Mouse (Mus musculus) heart, postnatal 0 days (tissue): ENCODE data around the gene Jak3. TPM values are rescaled to one million over a fixed set of nuclear protein-coding genes. Genes with fewer than 3 reads are reported as not detected.

Experiments
- ATAC-seq: fragments of 200-750 bp; cut with Nextera tagmentation; 2 replicates; pipeline ENCODE4 v1.8.0; 2017; ENCODE audit warnings: low read depth, moderate number of reproducible peaks, moderate library complexity; ENCODE audit not compliant: insufficient read depth
- DNase-seq: peaks from one replicate; pipeline ENCODE4 v3.0.0-alpha.2; 2016; ENCODE audit warnings: low spot score
- H3K27ac ChIP-seq: fragments of 300-500 bp; sonication (generic); 2 replicates; pipeline ENCODE4 v1.5.1; 2014; ENCODE audit warnings: low read depth, mild to moderate bottlenecking
- H3K27me3 ChIP-seq: fragments of 300-500 bp; sonication (generic); 2 replicates; pipeline ENCODE4 v1.6.1; 2014; ENCODE audit warnings: low read length, mixed read lengths; ENCODE audit not compliant: control insufficient read depth, insufficient read depth
- H3K36me3 ChIP-seq: fragments of 300-500 bp; sonication (generic); replicated peaks from 2 replicates; pipeline ENCODE4 v1.6.1; 2014; ENCODE audit warnings: low read length, mixed read lengths; ENCODE audit not compliant: control insufficient read depth, insufficient read depth
- H3K4me1 ChIP-seq: fragments of 300-500 bp; sonication (generic); 2 replicates; pipeline ENCODE4 v1.6.1; 2014; ENCODE audit warnings: antibody characterized with exemption; ENCODE audit not compliant: control insufficient read depth, insufficient read depth
- H3K4me2 ChIP-seq: fragments of 300-500 bp; sonication (generic); 2 replicates; pipeline ENCODE4 v1.6.1; 2014; ENCODE audit warnings: low read depth, mild to moderate bottlenecking, low read length, moderate library complexity
- H3K4me3 ChIP-seq: fragments of 300-500 bp; sonication (generic); 2 replicates; pipeline ENCODE4 v1.5.1; 2014; ENCODE audit warnings: low read depth, low read length
- H3K9ac ChIP-seq: fragments of 300-500 bp; sonication (generic); replicated peaks from 2 replicates; pipeline ENCODE4 v1.6.1; 2014; ENCODE audit warnings: low read depth, low read length, mixed read lengths
- H3K9me3 ChIP-seq: fragments of 300-500 bp; sonication (generic); replicated peaks from 2 replicates; pipeline ENCODE4 v1.6.1; 2016; ENCODE audit warnings: low read length; ENCODE audit not compliant: control insufficient read depth
- CTCF ChIP-seq: IDR thresholded peaks from 2 replicates; pipeline ENCODE4 v1.5.1; 2016; ENCODE audit warnings: antibody characterized with exemption, control low read depth, low read depth
- EP300 ChIP-seq: IDR thresholded peaks from 2 replicates; pipeline ENCODE4 v1.6.1; 2016; ENCODE audit warnings: antibody characterized with exemption, low read depth
- WGBS: fragments of 180-500 bp; shearing (Covaris S2); extraction: QIAGEN DNeasy Blood & Tissue Kit; methylation state at CpG from one replicate; pipeline ENCODE4 v1.1.7; 2014; 5-methylcytosine and 5-hydroxymethylcytosine counted together
- polyA plus RNA-seq: library from polyadenylated mRNA; unstranded; fragments of >200 nt; fragmentation: Nextera tagmentation; extraction: Ambion mirVana; gene quantifications from 2 replicates; pipeline ENCODE4 v1.2.1, GENCODE M21; 2015
- total RNA-seq: library from RNA; depleted of rRNA; stranded (reverse); fragments of >200 nt; gene quantifications from 2 replicates; pipeline ENCODE4 v1.2.3, GENCODE M21; 2014; ENCODE audit warnings: low replicate concordance

Jak3 gene
- total and polyA plus RNA-seq, 2 experiments from 2014 or later, result 5.7 to 16.9 TPM

DNA sequence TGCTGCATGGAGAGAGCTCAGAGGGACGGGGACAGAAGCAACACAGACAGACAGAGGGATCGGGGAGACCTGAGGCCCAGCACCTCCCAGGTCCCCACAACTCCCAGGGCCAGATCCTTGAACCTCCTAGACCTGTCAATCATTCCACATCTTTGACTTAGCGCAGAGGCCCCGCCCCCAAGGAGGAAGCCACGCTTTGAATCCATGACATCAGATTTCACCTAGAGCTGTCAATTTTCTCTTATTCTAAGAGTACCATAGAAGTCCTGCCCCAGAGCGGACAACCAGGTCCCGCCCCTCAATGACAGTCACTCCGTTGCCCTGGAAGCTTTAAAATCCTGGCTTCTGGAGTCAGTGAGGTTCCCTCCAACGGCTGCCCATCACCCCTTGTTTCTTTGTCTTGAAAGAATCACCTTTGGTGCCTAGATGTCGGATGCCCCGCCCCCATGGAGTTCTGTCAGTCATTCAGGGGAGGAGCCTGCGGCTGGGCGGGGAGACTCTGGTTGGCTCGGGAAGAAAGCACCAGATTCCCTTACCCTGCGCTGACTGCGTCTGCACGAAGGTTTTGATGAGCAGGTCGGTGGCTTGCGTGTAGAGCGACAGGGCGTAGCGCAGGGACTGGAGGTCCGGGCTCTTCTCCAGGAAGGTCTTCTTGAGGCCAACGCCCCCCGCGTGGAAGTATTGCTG is 42.0 kb upstream of the Jak3 start:
- WGBS, result 4% methylated on average over 26 of the region's 26 CpGs
- DNase-seq, result no peak

DNA sequence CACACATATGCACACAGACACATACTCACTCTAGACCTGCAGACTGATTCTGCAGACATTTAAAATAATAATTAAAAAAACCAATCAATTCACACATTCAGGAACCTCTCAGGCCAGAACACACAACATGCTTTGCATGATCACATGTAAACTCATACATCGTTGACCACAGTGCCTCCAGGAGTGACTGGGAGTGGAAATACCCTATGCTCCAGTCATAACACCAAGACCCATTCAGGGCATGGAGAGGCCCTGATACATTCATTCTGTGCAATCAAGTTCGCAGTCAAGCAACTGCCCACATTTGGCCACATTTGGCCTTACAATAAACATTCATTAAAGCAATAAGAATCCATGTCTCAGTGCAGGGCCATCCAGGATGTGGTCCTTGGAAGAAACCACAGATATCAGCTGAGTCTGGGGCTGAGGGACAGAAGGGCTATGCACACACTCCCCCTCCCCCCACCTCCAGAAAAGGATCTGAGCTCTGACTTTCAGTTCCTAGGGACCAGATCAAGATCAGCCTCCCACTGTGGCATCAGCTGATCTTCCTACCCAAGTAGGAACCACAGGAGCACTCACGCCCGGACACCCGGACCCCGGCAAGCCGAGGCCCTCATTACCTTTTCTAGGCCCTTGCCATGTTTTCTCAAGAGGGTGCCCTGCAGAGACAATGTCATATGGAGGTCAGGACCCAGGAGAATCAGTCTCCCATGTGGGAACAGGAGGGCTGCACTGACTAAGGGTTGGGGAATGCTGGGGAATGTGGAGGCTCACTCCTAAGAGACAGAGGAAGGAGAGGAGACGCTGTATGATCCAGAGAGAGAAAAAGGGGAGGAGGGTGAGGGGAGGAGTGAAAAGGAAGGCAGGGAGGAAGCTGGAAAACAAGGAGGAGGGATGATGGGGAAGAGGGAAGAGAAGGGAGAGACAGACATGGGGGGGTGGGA is 38.7 kb upstream of the Jak3 start:
- ATAC-seq (no peak), DNase-seq (no peak)
- no peak overlapping the region for H3K4me2 ChIP-seq
- 53% methylated on average over 8 of the region's 8 CpGs for WGBS
- H3K36me3 ChIP-seq, result no peaks in the 10 kb centered on the region
- peaks cover 27% of the 10 kb centered on the region for H3K27me3 ChIP-seq
- no peak overlapping the region for H3K4me3 ChIP-seq
- no peak overlapping the region for H3K9ac ChIP-seq
- H3K4me1 ChIP-seq, result peaks cover 6% of the 10 kb centered on the region; the same call in 1 of the 2 replicates
- no peak for TF ChIP-seq EP300
- no peak for TF ChIP-seq CTCF
- H3K9me3 ChIP-seq, result no peaks in the 10 kb centered on the region
- no peak overlapping the region for H3K27ac ChIP-seq

More for the DNA sequence above, 42.0 kb upstream of the Jak3 start:
- Histone ChIP-seq H3K36me3 (no peaks in the 10 kb centered on the region), H3K4me3 (no peak overlapping the region), H3K27me3 (peaks cover 43% of the 10 kb centered on the region), H3K4me2 (peak overlapping the region; percentile 19), H3K9ac (no peak overlapping the region), H3K4me1 (peaks cover 14% of the 10 kb centered on the region), H3K9me3 (no peaks in the 10 kb centered on the region), H3K27ac (no peak overlapping the region)
- no peak for ATAC-seq
- TF ChIP-seq CTCF, result no peak
- no peak for TF ChIP-seq EP300

DNA sequence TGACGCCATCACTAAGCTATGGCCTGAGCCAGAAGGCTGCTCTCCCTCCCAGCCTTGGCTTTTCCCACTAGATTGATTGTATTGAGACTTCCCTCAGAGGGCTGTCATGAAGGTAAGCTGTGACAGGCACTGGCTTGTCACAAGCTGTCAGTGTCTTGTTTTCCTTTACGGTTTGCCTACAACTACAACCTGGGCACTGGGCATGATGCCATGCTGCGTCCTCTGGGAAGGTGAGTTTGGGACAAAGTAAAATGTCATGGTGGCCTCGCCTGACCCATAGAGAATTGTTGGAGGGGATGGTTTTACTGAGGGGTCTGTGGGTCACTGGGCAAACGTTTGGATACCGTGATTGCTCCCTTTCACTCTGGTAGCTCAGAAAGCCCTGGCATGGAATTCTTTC is 37.8 kb upstream of the Jak3 start:
- whole genome bisulfite sequencing, result 72% methylated on average over 6 of the region's 6 CpGs
- Histone ChIP-seq H3K27ac (no peak overlapping the region), H3K36me3 (no peaks in the 10 kb centered on the region), H3K4me3 (no peak overlapping the region), H3K27me3 (peaks cover 18% of the 10 kb centered on the region), H3K9me3 (no peaks in the 10 kb centered on the region), H3K9ac (no peak overlapping the region), H3K4me1 (peaks cover 6% of the 10 kb centered on the region; the same call in 1 of the 2 replicates), H3K4me2 (no peak overlapping the region)
- DNase-seq (no peak), ATAC-seq (no peak)
- TF ChIP-seq CTCF (no peak), EP300 (no peak)

DNA sequence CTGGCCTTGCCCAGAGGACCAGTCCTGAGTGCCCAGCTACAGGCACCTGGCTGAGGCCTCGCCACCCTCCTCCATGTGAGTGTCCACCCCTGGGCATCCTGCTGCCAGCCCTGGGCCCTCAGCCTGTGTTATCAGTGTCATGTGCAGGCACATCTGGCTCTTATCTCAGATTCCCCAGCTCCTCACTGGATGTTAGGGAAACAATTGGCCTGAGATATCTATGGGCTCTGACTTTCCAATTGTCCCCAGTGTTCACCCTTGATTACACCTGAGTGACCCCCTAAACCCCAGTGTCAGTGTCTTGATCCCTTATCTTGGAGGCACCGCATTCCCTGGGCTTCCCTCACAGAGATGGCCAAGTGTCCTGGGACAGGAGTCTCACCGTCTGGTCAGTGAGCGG is 36.8 kb upstream of the Jak3 start:
- H3K9me3 ChIP-seq, result no peaks in the 10 kb centered on the region
- peaks cover 9% of the 10 kb centered on the region for H3K27me3 ChIP-seq
- H3K9ac ChIP-seq, result no peak overlapping the region
- no peak overlapping the region for H3K4me2 ChIP-seq
- 0 out of 2 replicates have a peak, but pooled peaks cover 1% of the 10 kb centered on the region for H3K4me1 ChIP-seq
- no peak overlapping the region for H3K27ac ChIP-seq
- no peak overlapping the region for H3K4me3 ChIP-seq
- WGBS, result 60% methylated on average over 4 of the region's 4 CpGs
- no peak for TF ChIP-seq EP300
- TF ChIP-seq CTCF, result no peak
- ATAC-seq, result no peak
- no peak for DNase-seq
- no peaks in the 10 kb centered on the region for H3K36me3 ChIP-seq

DNA sequence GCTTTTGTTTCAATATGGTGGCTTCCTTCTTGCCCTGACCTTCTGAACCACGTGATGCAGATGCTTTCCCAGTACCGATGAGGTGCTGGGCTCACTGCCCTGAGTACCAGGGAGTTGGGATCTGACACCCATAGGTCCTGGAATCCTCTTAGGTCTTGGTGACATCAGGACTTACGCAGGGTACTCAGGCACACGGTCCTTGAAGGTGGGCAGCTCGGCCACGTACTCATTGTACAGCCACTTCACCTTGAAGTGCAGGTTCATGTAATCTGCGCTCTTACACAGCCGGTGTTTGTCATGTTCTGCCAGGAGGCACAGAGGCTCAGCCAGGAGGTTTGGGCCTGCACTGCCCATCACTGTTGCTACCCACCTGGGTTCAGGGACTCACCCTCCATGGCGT is 30.6 kb upstream of the Jak3 start:
- WGBS, result 68% methylated on average over 9 of the region's 9 CpGs
- no peak overlapping the region for H3K4me2 ChIP-seq
- H3K4me3 ChIP-seq, result no peak overlapping the region
- no peak for ATAC-seq
- no peak overlapping the region for H3K27ac ChIP-seq
- no peak for TF ChIP-seq CTCF
- TF ChIP-seq EP300, result no peak
- DNase-seq, result no peak
- H3K36me3 ChIP-seq, result no peaks in the 10 kb centered on the region
- H3K9ac ChIP-seq, result no peak overlapping the region
- no peaks in the 10 kb centered on the region for H3K4me1 ChIP-seq
- H3K9me3 ChIP-seq, result no peaks in the 10 kb centered on the region
- H3K27me3 ChIP-seq, result no peaks in the 10 kb centered on the region
